Mouse (Mus musculus) thymus, postnatal 14 days (tissue): ENCODE results near the gene Bcl2l1.

Experiments used
- DNase-seq: peaks from one replicate; pipeline ENCODE4 v3.0.0; 2021

Gene Bcl2l1

GRCm38 (mm10) chr2:152734984-152735383, 96.5 kb downstream of the Bcl2l1 start:
- peak; percentile 86 for DNase-seq

- no peak for DNase-seq
Observed at GRCm38 (mm10) chr2:152734501-152734900, 97.0 kb downstream of the Bcl2l1 start.

- DNase-seq, result no peak
Observed at GRCm38 (mm10) chr2:152733201-152733600, 98.3 kb downstream of the Bcl2l1 start.
